Mouse (Mus musculus) lung, adult 2 months (tissue): ENCODE measurements at regions not wholly inside any gene's neighbourhood (a gene's known extent, or its start where the extent isn't known, plus 50 kb on each side); places are given as distances from the start of the nearest gene placed in this dataset.

ENCODE experiments used
- DNase-seq: peaks from one replicate; pipeline ENCODE4 v3.0.0; 2022
- H3K4me1 ChIP-seq: fragments of 200-500 bp; 2 replicates; pipeline ENCODE4 v1.6.1; 2011; ENCODE audit warnings: low read length; ENCODE audit not compliant: control insufficient read depth, insufficient read depth
- H3K4me3 ChIP-seq: fragments of 200-500 bp; replicated peaks from 2 replicates; pipeline ENCODE3; 2011; ENCODE audit warnings: low read depth, mild to moderate bottlenecking, control low read depth, low read length; ENCODE audit errors: extremely low read depth
- CTCF ChIP-seq: fragments of 200-500 bp; IDR thresholded peaks from 2 replicates; pipeline ENCODE4 v1.5.1; 2011; ENCODE audit warnings: mild to moderate bottlenecking, low read length, control low read depth; ENCODE audit not compliant: insufficient read depth
- POLR2A ChIP-seq: fragments of 200-500 bp; IDR thresholded peaks from 2 replicates; pipeline ENCODE4 v1.6.1; 2011; ENCODE audit warnings: low read depth, mild to moderate bottlenecking, control low read depth, low read length, borderline replicate concordance; ENCODE audit errors: extremely low read depth
- WGBS: fragments of 180-500 bp; shearing (Covaris S2); methylation state at CpG from one replicate; pipeline ENCODE4 v1.1.7; 2018; 5-methylcytosine and 5-hydroxymethylcytosine counted together

GRCm38 (mm10) chr2:174864657-174865056, 104.2 kb downstream of the Edn3 start:
- no peak for DNase-seq
- Histone ChIP-seq H3K4me1 (no peaks in the 10 kb centered on the region), H3K4me3 (no peak overlapping the region)
- 79% methylated on average over 3 of the region's 3 CpGs for WGBS
- no peak for TF ChIP-seq POLR2A

- DNase-seq, result no peak
- H3K4me3 ChIP-seq, result no peak overlapping the region
- WGBS, result 53% methylated on average over 8 of the region's 8 CpGs
- no peaks in the 10 kb centered on the region for H3K4me1 ChIP-seq
- no peak for TF ChIP-seq CTCF
- no peak for TF ChIP-seq POLR2A
These were observed 106.1 kb downstream of the Edn3 start for GRCm38 (mm10) chr2:174866546-174866945.

GRCm38 (mm10) chr2:174867397-174867796, 107.0 kb downstream of the Edn3 start:
- 48% methylated on average over 5 of the region's 5 CpGs for WGBS
- TF ChIP-seq CTCF (no peak), POLR2A (no peak)
- Histone ChIP-seq H3K4me3 (no peak overlapping the region), H3K4me1 (no peaks in the 10 kb centered on the region)
- no peak for DNase-seq

GRCm38 (mm10) chr2:174868186-174868585, 107.8 kb downstream of the Edn3 start:
- no peak overlapping the region for H3K4me3 ChIP-seq
- H3K4me1 ChIP-seq, result no peaks in the 10 kb centered on the region
- 62% methylated on average over 3 of the region's 3 CpGs for WGBS
- DNase-seq, result no peak
- TF ChIP-seq POLR2A (no peak), CTCF (no peak)

- no peak overlapping the region for H3K4me3 ChIP-seq
- TF ChIP-seq CTCF (no peak), POLR2A (no peak)
- 56% methylated on average over 8 of the region's 8 CpGs for WGBS
- no peaks in the 10 kb centered on the region for H3K4me1 ChIP-seq
- no peak for DNase-seq
These were observed 108.4 kb downstream of the Edn3 start for GRCm38 (mm10) chr2:174868743-174869369.

GRCm38 (mm10) chr2:174870284-174870683, 109.9 kb downstream of the Edn3 start:
- TF ChIP-seq POLR2A (no peak), CTCF (peak; percentile 26; the same call in 1 of the 2 replicates)
- Histone ChIP-seq H3K4me1 (no peaks in the 10 kb centered on the region), H3K4me3 (no peak overlapping the region)
- DNase-seq, result no peak
- 81% methylated on average over 5 of the region's 5 CpGs for WGBS

- 59% methylated on average over 10 of the region's 10 CpGs for WGBS
- no peaks in the 10 kb centered on the region for H3K4me1 ChIP-seq
- no peak for DNase-seq
- no peak for TF ChIP-seq CTCF
- TF ChIP-seq POLR2A, result no peak
- H3K4me3 ChIP-seq, result no peak overlapping the region
These were observed 110.8 kb downstream of the Edn3 start for GRCm38 (mm10) chr2:174871225-174871624.

GRCm38 (mm10) chr2:174871844-174872243, 111.4 kb downstream of the Edn3 start:
- no peaks in the 10 kb centered on the region for H3K4me1 ChIP-seq
- no peak overlapping the region for H3K4me3 ChIP-seq
- no peak for TF ChIP-seq CTCF
- no peak for DNase-seq
- WGBS, result 66% methylated on average over 3 of the region's 3 CpGs

GRCm38 (mm10) chr2:174876886-174877285, 116.5 kb downstream of the Edn3 start:
- no peaks in the 10 kb centered on the region; the same call in 1 of the 2 replicates for H3K4me1 ChIP-seq
- H3K4me3 ChIP-seq, result no peak overlapping the region
- TF ChIP-seq CTCF (no peak), POLR2A (no peak)
- 76% methylated on average over 5 of the region's 5 CpGs for WGBS
- DNase-seq, result no peak

- no peak for DNase-seq
- TF ChIP-seq CTCF (no peak), POLR2A (no peak)
- Histone ChIP-seq H3K4me3 (no peak overlapping the region), H3K4me1 (no peaks in the 10 kb centered on the region; the same call in 1 of the 2 replicates)
- 38% methylated on average over 4 of the region's 4 CpGs for WGBS
These were observed 118.6 kb downstream of the Edn3 start for GRCm38 (mm10) chr2:174878979-174879378.
